ENCODE assay signal across 19 mouse cellular contexts in the genomic region with DNA sequence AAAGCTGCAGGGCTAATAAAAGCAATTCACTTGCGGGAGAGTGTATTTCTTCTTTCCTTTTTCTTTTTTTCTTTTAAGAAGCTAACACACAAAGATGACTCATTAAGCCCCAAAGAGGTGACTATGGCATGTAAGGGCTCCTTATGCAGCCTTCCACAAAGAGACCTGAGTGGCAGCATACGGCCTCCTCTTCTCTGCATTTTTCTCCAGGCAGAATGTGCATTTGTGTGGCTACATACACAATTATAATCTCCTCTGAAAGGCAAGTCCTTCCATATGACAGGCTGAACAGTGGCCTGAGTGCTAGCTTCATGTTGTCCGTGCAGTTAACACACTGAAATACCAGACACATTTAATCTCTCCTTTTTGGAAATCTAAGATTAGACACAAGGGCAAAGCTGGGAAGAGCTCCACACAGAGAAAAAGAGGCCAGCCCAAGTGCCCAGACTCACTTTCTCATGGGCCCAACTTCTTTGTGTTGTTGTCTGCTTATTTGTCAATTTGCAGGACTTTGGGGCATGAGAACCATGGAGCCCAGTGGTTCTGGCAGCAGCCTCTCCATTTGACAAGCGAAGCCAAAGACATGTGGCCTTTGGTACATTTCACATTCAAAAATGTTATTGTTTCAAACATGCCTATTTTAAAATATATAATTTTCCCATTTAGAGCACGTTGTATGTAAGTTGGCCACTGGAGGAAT. TPM values are rescaled to one million over a fixed set of nuclear protein-coding genes. Genes with fewer than 3 reads are reported as not detected.
DNase-seq lines count a peak whose midpoint lies in the region; ATAC-seq lines count a peak whose summit lies in the region.
"Had no signal": no experiment of that assay in that cellular context is flagged by ENCODE, and none has a peak within 500 bp of the region (broad histone marks: within the 10 kb centered on the region; RNA-seq: fewer than 3 reads in every experiment).

No protein-coding gene starts in this region.

- H3K27ac ChIP-seq in heart, embryonic 13.5 days (replicated peaks) = peak overlapping the region; percentile 75
- H3K27ac ChIP-seq in lung, embryonic 16.5 days (ENCODE audit: low read length) = peak overlapping the region; percentile 73
- peak overlapping the region; percentile 85 for H3K27ac ChIP-seq in forebrain, embryonic 12.5 days
- no peak overlapping the region for H3K27ac ChIP-seq in kidney, embryonic 15.5 days
- H3K27ac ChIP-seq: limb, embryonic 13.5 days; liver, embryonic 14.5 days; neural tube, embryonic 13.5 days had no signal

- no peaks in the 10 kb centered on the region for H3K27me3 ChIP-seq in heart, embryonic 13.5 days (replicated peaks)
- H3K27me3 ChIP-seq in lung, embryonic 16.5 days (ENCODE audit: control insufficient read depth, insufficient read depth, low read depth, low read length) = no peaks in the 10 kb centered on the region
- peaks cover 12% of the 10 kb centered on the region for H3K27me3 ChIP-seq in forebrain, embryonic 12.5 days
- no peaks in the 10 kb centered on the region for H3K27me3 ChIP-seq in kidney, embryonic 15.5 days
- H3K27me3 ChIP-seq: limb, embryonic 13.5 days; neural tube, embryonic 13.5 days; Patski had no signal

- 54% methylated on average over 5 of the region's 5 CpGs for WGBS in heart, embryonic 13.5 days
- 67% methylated on average over 5 of the region's 5 CpGs for WGBS in lung, embryonic 16.5 days
- 31% methylated on average over 5 of the region's 5 CpGs for WGBS in forebrain, embryonic 12.5 days
- WGBS in kidney, embryonic 15.5 days = 87% methylated on average over 5 of the region's 5 CpGs

- no peaks in the 10 kb centered on the region for H3K9me3 ChIP-seq in heart, embryonic 13.5 days
- no peaks in the 10 kb centered on the region for H3K9me3 ChIP-seq in lung, embryonic 16.5 days (ENCODE audit: control insufficient read depth, low read length)
- H3K9me3 ChIP-seq in forebrain, embryonic 12.5 days = no peaks in the 10 kb centered on the region
- H3K9me3 ChIP-seq in kidney, embryonic 15.5 days (replicated peaks) = no peaks in the 10 kb centered on the region
- H3K9me3 ChIP-seq: limb, embryonic 13.5 days; neural tube, embryonic 13.5 days had no signal

- ATAC-seq in heart, embryonic 13.5 days (ENCODE audit: extremely low read depth, insufficient number of reproducible peaks, low FRiP score, low TSS enrichment) = no peak
- no peak for ATAC-seq in lung, embryonic 16.5 days (ENCODE audit: low read depth)
- peak; percentile 77; the same call in 1 of the 2 replicates for ATAC-seq in forebrain, embryonic 12.5 days (ENCODE audit: low FRiP score)
- no peak for ATAC-seq in kidney, embryonic 15.5 days (replicated peaks; ENCODE audit: low FRiP score)
- ATAC-seq: activated CD4-positive, CD25-positive, alpha-beta regulatory T cell, adult 4 months; Patski had no signal

- no peak overlapping the region for H3K4me3 ChIP-seq in heart, embryonic 13.5 days
- H3K4me3 ChIP-seq in lung, embryonic 16.5 days (ENCODE audit: low read length) = no peak overlapping the region
- H3K4me3 ChIP-seq in forebrain, embryonic 12.5 days (replicated peaks) = no peak overlapping the region
- no peak overlapping the region for H3K4me3 ChIP-seq in kidney, embryonic 15.5 days (replicated peaks)
- H3K4me3 ChIP-seq: limb, embryonic 13.5 days; neural tube, embryonic 13.5 days had no signal

- intact Hi-C loops in heart, postnatal 10 days (cut with DNase I) = no loop called here

- peak overlapping the region; percentile 33; the same call in 1 of the 2 replicates for H3K9ac ChIP-seq in heart, embryonic 13.5 days
- no peak overlapping the region for H3K9ac ChIP-seq in lung, embryonic 16.5 days (ENCODE audit: low read length)
- peak overlapping the region; percentile 29; the same call in 1 of the 2 replicates for H3K9ac ChIP-seq in forebrain, embryonic 12.5 days
- H3K9ac ChIP-seq in kidney, embryonic 15.5 days = no peak overlapping the region
- H3K9ac ChIP-seq: limb, embryonic 13.5 days; liver, embryonic 14.5 days; neural tube, embryonic 13.5 days had no signal

- H3K4me1 ChIP-seq in heart, embryonic 13.5 days = peaks cover 27% of the 10 kb centered on the region
- H3K4me1 ChIP-seq in lung, embryonic 16.5 days (replicated peaks; ENCODE audit: control insufficient read depth, insufficient read depth, low read length) = peaks cover 31% of the 10 kb centered on the region
- H3K4me1 ChIP-seq in forebrain, embryonic 12.5 days = peaks cover 24% of the 10 kb centered on the region
- H3K4me1 ChIP-seq in kidney, embryonic 15.5 days = peaks cover 4% of the 10 kb centered on the region; the same call in 1 of the 2 replicates
- H3K4me1 ChIP-seq: limb, embryonic 13.5 days had no signal

- DNase-seq in heart, postnatal 10 days = no peak
- no peak for DNase-seq in lung, postnatal 14 days
- peak; percentile 35 for DNase-seq in brain, adult 2 months (ENCODE audit: low read depth, low spot score)
- DNase-seq: adrenal gland, postnatal 25 days; cerebellum, adult 9-11 months; gastrocnemius, postnatal 14 days; kidney, adult 2 months; kidney, postnatal 36 days; right cerebral cortex, postnatal 25 days; thymus, postnatal 36 days had no signal

- H3K36me3 ChIP-seq in heart, embryonic 13.5 days = no peaks in the 10 kb centered on the region
- H3K36me3 ChIP-seq in lung, embryonic 16.5 days (ENCODE audit: control insufficient read depth, insufficient read depth, low read length) = no peaks in the 10 kb centered on the region
- H3K36me3 ChIP-seq in forebrain, embryonic 12.5 days (replicated peaks) = no peaks in the 10 kb centered on the region
- no peaks in the 10 kb centered on the region for H3K36me3 ChIP-seq in kidney, embryonic 15.5 days
- H3K36me3 ChIP-seq: limb, embryonic 13.5 days; neural tube, embryonic 13.5 days had no signal

- 0 out of 2 replicates have a peak overlapping the region, but pooled peaks have one; percentile 4 for H3K4me2 ChIP-seq in heart, embryonic 13.5 days
- no peak overlapping the region for H3K4me2 ChIP-seq in lung, embryonic 16.5 days (ENCODE audit: low read depth, low read length)
- H3K4me2 ChIP-seq in forebrain, embryonic 12.5 days = peak overlapping the region; percentile 0; the same call in 1 of the 2 replicates
- no peak overlapping the region for H3K4me2 ChIP-seq in kidney, embryonic 15.5 days
- H3K4me2 ChIP-seq: limb, embryonic 13.5 days; neural tube, embryonic 13.5 days had no signal

RNA-seq across cellular contexts. Expression of gene 1110051M20Rik, which starts 7.2 kb away (rescaled TPM):
- 36.3 and 38.9 TPM in 2 replicates for polyA plus RNA-seq in heart, embryonic 13.5 days (2015; fragmentation: Nextera tagmentation; extraction: Ambion mirVana)
- total RNA-seq in heart, postnatal 10 days (2021) = 10 to 100 TPM in 1 of 2 experiments, 1 to 10 TPM in 1; 9.5 to 12.9 TPM
- polyA plus RNA-seq in lung, embryonic 16.5 days (2015; fragmentation: Nextera tagmentation; extraction: Ambion mirVana) = 69.4 and 72.2 TPM in 2 replicates
- 110 and 114 TPM in 2 replicates for polyA plus RNA-seq in forebrain, embryonic 12.5 days (2016; fragmentation: Nextera tagmentation; extraction: Ambion mirVana)
- 56.0 and 65.7 TPM in 2 replicates for polyA plus RNA-seq in kidney, embryonic 15.5 days (2015; fragmentation: Nextera tagmentation; extraction: Ambion mirVana)

RNA-seq across cellular contexts. Expression of gene Lrp4, which starts 20.0 kb away (rescaled TPM):
- polyA plus RNA-seq in heart, embryonic 13.5 days (2015; fragmentation: Nextera tagmentation; extraction: Ambion mirVana) = 3.2 and 3.8 TPM in 2 replicates
- 10 to 100 TPM; 11.4 to 13.3 TPM for total RNA-seq in heart, postnatal 10 days (2021)
- polyA plus RNA-seq in lung, embryonic 16.5 days (2015; fragmentation: Nextera tagmentation; extraction: Ambion mirVana) = 13.9 and 15.4 TPM in 2 replicates
- polyA plus RNA-seq in forebrain, embryonic 12.5 days (2016; fragmentation: Nextera tagmentation; extraction: Ambion mirVana) = 9.1 and 9.5 TPM in 2 replicates
- 9.3 and 9.5 TPM in 2 replicates for polyA plus RNA-seq in kidney, embryonic 15.5 days (2015; fragmentation: Nextera tagmentation; extraction: Ambion mirVana)

Comparison
In these comparisons a context has a peak if more than half of its experiments do, and no peak if none do; other contexts are left out.
1. H3K4me2 ChIP-seq: peak in heart, embryonic 13.5 days (single experiment) and forebrain, embryonic 12.5 days (single experiment); none in lung, embryonic 16.5 days (single experiment) and kidney, embryonic 15.5 days (single experiment).
2. H3K9ac ChIP-seq: peak in heart, embryonic 13.5 days (single experiment) and forebrain, embryonic 12.5 days (single experiment); none in lung, embryonic 16.5 days (single experiment) and kidney, embryonic 15.5 days (single experiment).